Mouse (Mus musculus): ENCODE measurements at regions not wholly inside any gene's neighbourhood (a gene's known extent, or its start where the extent isn't known, plus 50 kb on each side); places are given as distances from the start of the nearest gene placed in this dataset.

- in situ Hi-C loops (cut with MboI, MseI): no loop called here
Measured at GRCm38 (mm10) chr1:35428126-35428840, 578.5 kb downstream of the Plekhb2 start.

- in situ Hi-C loops (cut with MboI, MseI): no loop called here
Measured at GRCm38 (mm10) chr1:35429471-35429870, 579.7 kb downstream of the Plekhb2 start.

- in situ Hi-C loops (cut with MboI, MseI): no loop called here
Measured at GRCm38 (mm10) chr1:35435721-35436120, 585.9 kb downstream of the Plekhb2 start.

GRCm38 (mm10) chr1:35447345-35447744 lies 597.6 kb downstream of the Plekhb2 start:
- in situ Hi-C loops (cut with MboI, MseI): no loop called here

GRCm38 (mm10) chr1:35452441-35453107 lies 602.8 kb downstream of the Plekhb2 start:
- in situ Hi-C loops (cut with MboI, MseI): no loop called here

GRCm38 (mm10) chr1:35457591-35457990 lies 607.8 kb downstream of the Plekhb2 start:
- in situ Hi-C loops (cut with MboI, MseI): no loop called here

GRCm38 (mm10) chr1:35465081-35465480 lies 603.1 kb upstream of the Hs6st1 start:
- in situ Hi-C loops (cut with MboI, MseI): no loop called here

GRCm38 (mm10) chr1:35469185-35469753 lies 598.9 kb upstream of the Hs6st1 start:
- in situ Hi-C loops (cut with MboI, MseI): no loop called here

- in situ Hi-C loops (cut with MboI, MseI): no loop called here
Measured at GRCm38 (mm10) chr1:35478262-35478661, 589.9 kb upstream of the Hs6st1 start.

- in situ Hi-C loops (cut with MboI, MseI): no loop called here
Measured at GRCm38 (mm10) chr1:35495963-35496362, 572.2 kb upstream of the Hs6st1 start.

GRCm38 (mm10) chr1:35522951-35523350 lies 545.2 kb upstream of the Hs6st1 start:
- in situ Hi-C loops (cut with MboI, MseI): no loop called here

GRCm38 (mm10) chr1:35523790-35524362 lies 544.3 kb upstream of the Hs6st1 start:
- in situ Hi-C loops (cut with MboI, MseI): no loop called here

GRCm38 (mm10) chr1:35524788-35525187 lies 543.4 kb upstream of the Hs6st1 start:
- in situ Hi-C loops (cut with MboI, MseI): no loop called here

- in situ Hi-C loops (cut with MboI, MseI): no loop called here
Measured at GRCm38 (mm10) chr1:35527750-35528476, 540.3 kb upstream of the Hs6st1 start.

GRCm38 (mm10) chr1:35535470-35535869 lies 532.7 kb upstream of the Hs6st1 start:
- in situ Hi-C loops (cut with MboI, MseI): no loop called here

GRCm38 (mm10) chr1:35536276-35536675 lies 531.9 kb upstream of the Hs6st1 start:
- in situ Hi-C loops (cut with MboI, MseI): no loop called here

GRCm38 (mm10) chr1:35548845-35549244 lies 519.4 kb upstream of the Hs6st1 start:
- in situ Hi-C loops (cut with MboI, MseI): no loop called here

- in situ Hi-C loops (cut with MboI, MseI): no loop called here
Measured at GRCm38 (mm10) chr1:35551503-35551902, 516.7 kb upstream of the Hs6st1 start.

- in situ Hi-C loops (cut with MboI, MseI): no loop called here
Measured at GRCm38 (mm10) chr1:35562786-35563185, 505.4 kb upstream of the Hs6st1 start.

- in situ Hi-C loops (cut with MboI, MseI): no loop called here
Measured at GRCm38 (mm10) chr1:35575203-35575602, 493.0 kb upstream of the Hs6st1 start.

- in situ Hi-C loops (cut with MboI, MseI): no loop called here
Measured at GRCm38 (mm10) chr1:35579392-35579791, 488.8 kb upstream of the Hs6st1 start.

GRCm38 (mm10) chr1:35579992-35580391 lies 488.2 kb upstream of the Hs6st1 start:
- in situ Hi-C loops (cut with MboI, MseI): no loop called here

All from T-helper 2 cell (primary cell).